Mouse (Mus musculus) hindbrain, embryonic 10.5 days (tissue): ENCODE measurements around the gene Gns. TPM values are rescaled to one million over a fixed set of nuclear protein-coding genes. Genes with fewer than 3 reads are reported as not detected.

Experiments used
- DNase-seq: peaks from one replicate; pipeline ENCODE4 v3.0.0-alpha.2; 2017; ENCODE audit warnings: low spot score
- H3K27ac ChIP-seq: fragments of 300-500 bp; sonication (generic); 2 replicates; pipeline ENCODE4 v1.5.1; 2016; ENCODE audit warnings: mild to moderate bottlenecking, moderate library complexity
- H3K27me3 ChIP-seq: fragments of 300-500 bp; sonication (generic); 2 replicates; pipeline ENCODE4 v1.6.1; 2016; ENCODE audit warnings: mild to moderate bottlenecking; ENCODE audit not compliant: poor library complexity, insufficient read depth, severe bottlenecking
- H3K36me3 ChIP-seq: fragments of 300-500 bp; sonication (generic); 2 replicates; pipeline ENCODE4 v1.6.1; 2016; ENCODE audit warnings: mild to moderate bottlenecking, moderate library complexity
- H3K4me1 ChIP-seq: fragments of 300-500 bp; sonication (generic); replicated peaks from 2 replicates; pipeline ENCODE4 v1.6.1; 2016; ENCODE audit warnings: mild to moderate bottlenecking
- H3K4me3 ChIP-seq: fragments of 300-500 bp; sonication (generic); 2 replicates; pipeline ENCODE4 v1.5.1; 2016; ENCODE audit warnings: mild to moderate bottlenecking, moderate library complexity
- H3K9me3 ChIP-seq: fragments of 300-500 bp; sonication (generic); 2 replicates; pipeline ENCODE4 v1.6.1; 2016; ENCODE audit warnings: mild to moderate bottlenecking, moderate library complexity
- WGBS: fragments of 180-500 bp; shearing (Covaris S2); methylation state at CpG from one replicate; pipeline ENCODE4 v1.1.7; 2016; 5-methylcytosine and 5-hydroxymethylcytosine counted together
- polyA plus RNA-seq: library from polyadenylated mRNA; unstranded; fragments of >200 nt; fragmentation: Nextera tagmentation; extraction: Ambion mirVana; gene quantifications from 2 replicates; pipeline ENCODE4 v1.2.1, GENCODE M21; 2016

The Gns gene
- polyA plus RNA-seq, 1 experiment from 2014 or later: 39.9 TPM

DNA sequence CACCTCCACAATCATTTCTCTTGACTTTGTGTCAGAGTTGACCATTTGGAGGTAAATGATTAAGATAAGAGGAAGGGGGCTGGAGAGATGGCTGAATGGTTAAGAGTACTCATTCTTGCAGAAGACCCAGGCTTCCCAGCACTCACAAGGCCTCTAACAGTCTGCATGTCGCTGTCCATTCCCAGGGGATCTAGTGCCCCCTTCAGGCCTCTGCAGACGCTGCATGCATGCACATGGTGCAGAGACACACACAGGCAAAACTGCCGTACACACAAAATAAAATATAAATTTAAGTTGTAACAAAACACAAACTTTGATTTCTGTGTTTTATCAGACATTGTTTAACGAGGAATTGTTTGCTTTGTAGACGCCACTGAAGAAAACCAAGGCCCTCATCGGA is 5.9 kb downstream of the Gns start:
- Histone ChIP-seq H3K36me3 (peaks cover 73% of the 10 kb centered on the region), H3K27me3 (no peaks in the 10 kb centered on the region)
- WGBS: 90% methylated on average over 6 of the region's 6 CpGs

DNA sequence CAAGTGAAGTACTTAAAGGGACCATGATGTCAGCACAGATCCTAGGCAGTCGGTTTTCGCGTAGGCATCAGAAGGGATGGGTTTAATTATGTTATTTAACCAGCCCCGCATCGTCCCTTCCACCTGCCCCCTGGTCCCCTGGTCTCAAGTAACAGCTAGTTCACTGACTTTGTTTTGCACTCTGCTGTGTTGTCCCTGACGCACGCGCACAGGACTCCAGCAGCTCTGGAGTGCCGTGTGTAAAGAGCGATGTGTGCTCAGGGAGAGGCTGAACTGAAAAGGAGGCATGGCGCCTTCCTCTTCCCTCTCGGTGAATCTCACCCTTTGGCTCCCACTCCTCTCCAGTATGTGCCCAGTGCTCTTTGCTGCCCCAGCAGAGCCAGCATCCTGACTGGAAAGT is 9.1 kb downstream of the Gns start:
- H3K4me3 ChIP-seq: no peak overlapping the region
- WGBS: 81% methylated on average over 12 of the region's 12 CpGs
- H3K27me3 ChIP-seq: no peaks in the 10 kb centered on the region
- H3K4me1 ChIP-seq: 0 out of 2 replicates have a peak, but pooled peaks cover 7% of the 10 kb centered on the region
- H3K9me3 ChIP-seq: 0 out of 2 replicates have a peak, but pooled peaks cover 3% of the 10 kb centered on the region
- DNase-seq: no peak
- H3K27ac ChIP-seq: no peak overlapping the region
- peaks cover 93% of the 10 kb centered on the region for H3K36me3 ChIP-seq

More for the DNA sequence above, 5.9 kb downstream of the Gns start:
- Histone ChIP-seq H3K9me3 (0 out of 2 replicates have a peak, but pooled peaks cover 3% of the 10 kb centered on the region), H3K4me1 (peaks cover 18% of the 10 kb centered on the region), H3K27ac (no peak overlapping the region), H3K4me3 (no peak overlapping the region)
- no peak for DNase-seq

DNA sequence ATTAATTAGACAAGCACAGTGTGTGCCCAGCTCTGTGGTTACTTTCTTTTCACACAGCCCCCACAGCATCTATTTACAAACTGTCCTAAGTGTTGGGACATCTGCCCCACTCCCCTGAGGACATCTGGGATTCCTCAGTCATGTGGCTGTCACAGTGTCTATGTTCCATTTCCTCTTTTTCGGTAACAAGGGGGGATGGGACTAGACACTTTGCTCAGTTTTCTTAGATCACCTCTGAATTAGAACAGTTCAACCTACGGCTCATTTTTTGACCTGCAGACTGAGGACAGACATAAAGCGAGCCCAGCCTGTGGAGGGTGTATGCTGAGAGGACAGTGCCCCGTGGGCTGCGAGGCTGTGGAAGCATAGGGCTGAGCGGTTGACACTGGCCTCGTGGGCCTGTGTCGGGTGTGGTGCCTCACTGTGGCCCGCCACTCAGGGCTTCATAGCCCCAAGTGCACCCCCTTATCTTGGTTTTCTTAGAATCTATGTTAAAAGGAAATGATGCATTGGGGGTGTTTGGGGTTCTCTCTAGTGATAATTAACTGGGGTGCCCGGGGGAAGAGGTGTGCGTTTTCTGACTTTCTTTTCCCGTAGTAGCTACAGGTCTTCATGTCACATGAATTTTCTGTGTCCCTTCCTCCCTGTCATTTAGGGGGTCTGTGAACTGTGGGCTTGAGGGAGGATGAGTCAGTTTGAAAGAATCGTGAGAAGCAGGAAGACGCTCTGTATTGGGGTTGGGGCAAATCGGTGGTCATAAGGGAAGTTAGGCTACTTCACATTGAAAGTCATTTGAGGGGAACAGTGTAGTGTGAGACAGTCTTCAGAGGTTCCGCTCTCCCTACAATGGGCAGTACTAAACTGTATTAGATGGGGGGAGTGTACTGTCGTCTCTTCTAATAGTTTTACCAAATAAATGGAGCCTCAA is 10.1 kb downstream of the Gns start:
- Histone ChIP-seq H3K4me3 (no peak overlapping the region), H3K9me3 (0 out of 2 replicates have a peak, but pooled peaks cover 3% of the 10 kb centered on the region), H3K36me3 (peaks cover 93% of the 10 kb centered on the region), H3K27ac (no peak overlapping the region), H3K4me1 (0 out of 2 replicates have a peak, but pooled peaks cover 7% of the 10 kb centered on the region), H3K27me3 (no peaks in the 10 kb centered on the region)
- WGBS: 92% methylated on average over 17 of the region's 17 CpGs
- no peak for DNase-seq

DNA sequence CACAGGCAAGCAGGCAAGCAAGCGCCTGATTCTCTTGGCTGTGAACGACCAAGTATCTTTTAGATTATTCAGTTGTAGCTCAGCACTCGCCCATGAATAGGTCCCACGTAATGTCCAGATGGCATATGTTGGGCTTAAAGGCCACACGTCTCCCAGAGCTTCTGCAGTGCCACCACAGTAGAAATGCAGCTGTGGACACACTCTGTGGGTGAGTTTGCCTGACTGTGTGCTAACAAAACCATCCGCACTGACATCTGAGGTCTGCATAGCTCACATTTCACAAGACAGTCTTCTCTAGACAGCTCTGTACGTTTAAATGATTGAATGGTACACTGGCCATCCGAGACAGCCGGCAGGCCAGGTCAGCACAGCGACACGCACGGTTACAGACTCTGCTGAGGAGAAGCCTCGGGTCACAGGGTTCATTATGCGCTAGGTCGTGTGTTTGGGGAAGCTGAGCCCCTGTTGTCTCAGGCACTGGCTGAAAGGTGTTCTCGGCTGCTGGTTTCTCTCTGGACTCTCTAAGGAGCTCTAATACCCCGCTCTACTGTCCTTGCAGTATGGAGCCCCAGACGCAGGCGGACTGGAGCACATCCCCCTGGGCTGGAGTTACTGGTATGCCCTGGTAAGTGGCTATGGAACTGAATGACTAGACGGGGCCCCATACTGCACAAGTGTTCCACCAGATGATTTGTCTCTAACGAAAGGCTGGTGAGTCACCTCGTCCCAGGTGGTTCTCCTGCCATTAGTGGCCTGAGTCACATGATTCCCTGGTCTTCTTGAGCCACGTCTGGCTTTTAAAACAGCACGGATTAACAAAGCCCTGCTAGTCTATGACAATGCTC is 11.0 kb downstream of the Gns start:
- H3K4me1 ChIP-seq: 0 out of 2 replicates have a peak, but pooled peaks cover 7% of the 10 kb centered on the region
- no peaks in the 10 kb centered on the region for H3K27me3 ChIP-seq
- peaks cover 93% of the 10 kb centered on the region for H3K36me3 ChIP-seq
- 84% methylated on average over 24 of the region's 24 CpGs for WGBS
- H3K27ac ChIP-seq: no peak overlapping the region
- no peak overlapping the region for H3K4me3 ChIP-seq
- no peaks in the 10 kb centered on the region for H3K9me3 ChIP-seq
- DNase-seq: no peak

DNA sequence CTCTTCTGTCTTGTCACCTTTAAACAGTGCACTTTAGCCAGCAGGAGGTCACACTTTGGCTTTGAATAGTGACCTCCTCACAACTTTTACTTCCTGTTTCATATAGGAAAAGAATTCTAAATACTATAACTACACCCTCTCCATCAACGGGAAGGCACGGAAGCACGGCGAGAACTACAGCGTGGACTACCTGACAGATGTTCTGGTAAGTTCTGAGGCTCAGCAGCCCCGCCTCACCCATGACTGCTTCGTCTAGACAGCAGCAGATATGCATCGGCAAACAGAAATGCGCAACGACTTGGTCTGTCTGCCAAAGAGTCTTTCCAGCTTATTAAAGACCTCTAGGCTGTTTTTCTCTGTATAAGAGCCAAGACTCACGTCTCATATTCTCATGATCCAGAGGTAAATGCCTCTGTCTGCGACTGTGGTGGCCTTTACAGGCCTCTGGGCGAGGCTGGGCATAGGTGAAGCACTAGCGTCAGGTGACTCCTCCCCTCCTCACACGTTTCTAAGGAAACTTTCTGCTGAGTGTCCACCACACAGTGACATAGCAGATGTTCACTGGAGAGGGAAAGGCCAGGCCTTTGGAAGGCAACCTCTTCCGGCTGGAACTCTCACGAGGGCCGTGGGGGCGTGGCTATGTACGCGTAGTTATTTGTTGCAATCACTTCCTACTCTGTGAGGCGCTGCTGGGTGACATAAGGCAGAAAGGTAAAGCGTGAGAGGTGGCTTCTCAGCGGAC is 11.8 kb downstream of the Gns start:
- Histone ChIP-seq H3K9me3 (no peaks in the 10 kb centered on the region), H3K4me1 (0 out of 2 replicates have a peak, but pooled peaks cover 7% of the 10 kb centered on the region), H3K36me3 (peaks cover 93% of the 10 kb centered on the region), H3K27ac (no peak overlapping the region), H3K27me3 (no peaks in the 10 kb centered on the region), H3K4me3 (no peak overlapping the region)
- no peak for DNase-seq
- 92% methylated on average over 24 of the region's 24 CpGs for WGBS

DNA sequence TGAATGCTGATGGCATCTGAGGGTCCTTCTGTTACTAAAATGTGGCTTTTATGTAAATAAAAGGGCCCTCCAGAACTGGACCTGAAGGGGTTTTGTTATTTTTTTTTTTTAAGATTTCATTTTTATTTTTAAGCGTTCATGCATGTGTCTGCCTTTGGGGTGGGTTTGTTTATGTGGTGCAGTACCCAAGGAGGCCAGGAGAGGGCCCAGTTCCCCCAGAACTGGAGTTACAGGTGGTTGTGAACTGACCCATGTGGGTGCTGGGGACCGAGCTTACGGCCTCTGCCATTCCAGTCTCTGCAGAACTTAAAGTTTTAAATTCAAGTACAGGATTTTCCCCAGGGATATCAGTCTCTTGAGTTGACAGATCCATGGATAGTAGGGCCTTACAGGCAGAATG is 14.5 kb downstream of the Gns start:
- Histone ChIP-seq H3K36me3 (peaks cover 99% of the 10 kb centered on the region), H3K27ac (no peak overlapping the region), H3K27me3 (no peaks in the 10 kb centered on the region), H3K4me1 (0 out of 2 replicates have a peak, but pooled peaks cover 4% of the 10 kb centered on the region), H3K9me3 (no peaks in the 10 kb centered on the region), H3K4me3 (no peak overlapping the region)
- DNase-seq: no peak
- 95% methylated on average over 3 of the region's 3 CpGs for WGBS

DNA sequence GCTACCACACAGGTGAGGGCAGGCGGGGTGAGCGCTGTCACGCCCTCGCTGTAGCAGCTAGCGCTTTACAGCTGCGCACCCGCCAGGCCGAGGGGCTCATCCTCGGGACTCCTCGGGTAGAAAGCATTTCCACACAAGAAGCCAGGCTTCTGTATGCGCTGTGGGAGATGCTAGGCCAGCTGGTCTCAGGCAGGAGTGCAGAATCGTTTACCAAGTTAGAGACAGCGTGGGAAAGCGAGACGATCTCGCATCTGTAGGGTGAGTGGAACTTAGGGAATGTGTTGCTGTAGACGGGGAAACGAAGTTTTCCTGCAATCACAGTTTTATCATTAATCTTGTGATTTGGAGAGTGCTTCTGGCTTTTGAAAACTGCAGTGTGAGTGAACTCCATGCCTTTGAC is 16.4 kb downstream of the Gns start:
- 94% methylated on average over 18 of the region's 18 CpGs for WGBS

DNA sequence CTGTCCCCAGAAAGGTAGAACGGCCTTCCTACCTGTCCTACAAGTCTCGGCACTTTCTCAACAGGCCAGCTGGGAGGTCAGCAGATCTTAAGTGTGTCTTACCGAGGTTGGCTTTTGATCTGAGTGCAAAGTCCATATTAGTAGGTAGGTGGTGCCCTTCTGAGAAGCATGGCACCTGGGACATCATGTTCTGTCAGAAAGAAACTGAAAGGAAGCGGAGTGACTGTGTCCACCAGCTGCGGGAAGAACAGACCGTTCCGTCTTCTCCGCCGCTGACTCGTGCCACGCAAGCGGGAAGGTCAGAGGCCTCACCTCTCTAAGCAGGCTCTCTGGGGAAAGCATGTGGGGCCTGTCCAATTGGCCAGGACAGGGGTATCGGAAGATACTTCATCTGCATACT is 19.8 kb downstream of the Gns start:
- DNase-seq: no peak
- Histone ChIP-seq H3K9me3 (no peaks in the 10 kb centered on the region), H3K4me1 (peaks cover 8% of the 10 kb centered on the region; the same call in 1 of the 2 replicates), H3K27ac (no peak overlapping the region), H3K36me3 (peaks cover 97% of the 10 kb centered on the region), H3K4me3 (no peak overlapping the region), H3K27me3 (no peaks in the 10 kb centered on the region)
- 93% methylated on average over 13 of the region's 13 CpGs for WGBS

More for the DNA sequence above, 16.4 kb downstream of the Gns start:
- H3K27ac ChIP-seq: no peak overlapping the region
- no peak for DNase-seq
- H3K36me3 ChIP-seq: peaks cover 100% of the 10 kb centered on the region
- H3K4me3 ChIP-seq: no peak overlapping the region
- H3K9me3 ChIP-seq: no peaks in the 10 kb centered on the region
- no peaks in the 10 kb centered on the region for H3K27me3 ChIP-seq
- H3K4me1 ChIP-seq: 0 out of 2 replicates have a peak, but pooled peaks cover 3% of the 10 kb centered on the region

DNA sequence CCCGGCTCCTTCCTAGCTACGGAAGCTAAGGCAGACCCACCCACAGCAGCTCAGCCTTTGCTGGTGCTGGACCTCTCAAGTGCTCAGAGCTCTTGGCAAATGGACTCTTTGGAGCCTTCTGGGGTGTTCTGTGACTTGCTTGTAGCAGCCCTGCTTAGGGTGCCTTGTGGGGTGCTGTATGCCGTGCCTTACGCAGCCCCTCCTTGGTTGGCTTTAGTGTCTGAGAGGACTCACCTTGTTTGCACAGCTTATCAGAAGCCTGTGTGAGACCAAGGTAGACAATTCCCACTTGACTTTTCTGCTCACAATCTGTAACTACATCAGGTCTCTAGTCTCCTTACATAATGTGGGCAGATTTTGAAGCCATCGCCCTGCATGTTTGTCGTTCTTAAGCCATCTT is 20.8 kb downstream of the Gns start:
- no peak for DNase-seq
- Histone ChIP-seq H3K9me3 (no peaks in the 10 kb centered on the region), H3K27ac (peak overlapping the region; percentile 66; the same call in 1 of the 2 replicates), H3K4me1 (peaks cover 12% of the 10 kb centered on the region; the same call in 1 of the 2 replicates), H3K27me3 (no peaks in the 10 kb centered on the region), H3K4me3 (no peak overlapping the region), H3K36me3 (peaks cover 97% of the 10 kb centered on the region)
- WGBS: 97% methylated on average over 6 of the region's 6 CpGs

DNA sequence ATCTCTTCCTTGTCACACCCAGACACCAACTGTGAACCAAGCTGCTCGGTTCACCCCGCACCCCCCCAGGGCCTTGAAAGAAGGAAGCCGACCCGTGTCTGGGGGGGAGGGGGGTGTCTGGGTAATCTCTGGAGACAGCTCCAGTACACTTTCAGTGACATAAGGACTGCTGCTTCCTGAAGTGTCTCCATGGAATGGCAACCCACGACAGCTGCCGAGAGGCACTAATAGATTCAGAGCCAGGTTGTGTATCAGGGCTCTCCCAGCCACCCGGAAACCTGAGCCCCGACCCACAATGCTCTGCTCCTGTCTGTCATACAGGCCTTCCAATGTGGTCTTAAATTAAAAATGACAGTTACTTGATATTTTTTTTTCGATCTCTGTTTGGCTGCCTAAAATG is 21.5 kb downstream of the Gns start:
- WGBS: 64% methylated on average over 9 of the region's 9 CpGs
- DNase-seq: peak; percentile 42
- Histone ChIP-seq H3K27ac (no peak overlapping the region), H3K27me3 (no peaks in the 10 kb centered on the region), H3K4me3 (no peak overlapping the region), H3K4me1 (peaks cover 12% of the 10 kb centered on the region; the same call in 1 of the 2 replicates), H3K9me3 (no peaks in the 10 kb centered on the region), H3K36me3 (peaks cover 97% of the 10 kb centered on the region)

DNA sequence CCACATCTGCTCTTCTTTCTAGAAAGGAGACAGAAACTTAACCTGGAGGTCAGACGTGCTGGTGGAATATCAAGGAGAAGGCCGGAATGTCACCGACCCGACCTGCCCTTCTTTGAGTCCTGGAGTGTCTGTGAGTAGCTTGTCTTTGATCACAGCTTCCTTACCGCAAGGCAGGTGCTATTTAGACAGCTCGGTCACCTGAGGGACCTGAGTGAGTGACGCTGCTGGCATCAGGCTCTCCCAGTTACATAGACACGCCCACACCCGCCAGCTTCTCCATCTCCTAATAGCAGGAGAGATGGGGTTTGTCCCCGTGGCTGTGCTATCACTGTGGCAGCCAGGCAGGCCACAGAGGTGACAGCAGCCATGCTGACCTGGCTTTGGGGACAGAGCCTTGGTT is 25.7 kb downstream of the Gns start:
- Histone ChIP-seq H3K4me3 (no peak overlapping the region), H3K27ac (no peak overlapping the region), H3K9me3 (no peaks in the 10 kb centered on the region), H3K36me3 (peaks cover 97% of the 10 kb centered on the region), H3K4me1 (peaks cover 12% of the 10 kb centered on the region; the same call in 1 of the 2 replicates), H3K27me3 (no peaks in the 10 kb centered on the region)
- no peak for DNase-seq
- 79% methylated on average over 10 of the region's 10 CpGs for WGBS

DNA sequence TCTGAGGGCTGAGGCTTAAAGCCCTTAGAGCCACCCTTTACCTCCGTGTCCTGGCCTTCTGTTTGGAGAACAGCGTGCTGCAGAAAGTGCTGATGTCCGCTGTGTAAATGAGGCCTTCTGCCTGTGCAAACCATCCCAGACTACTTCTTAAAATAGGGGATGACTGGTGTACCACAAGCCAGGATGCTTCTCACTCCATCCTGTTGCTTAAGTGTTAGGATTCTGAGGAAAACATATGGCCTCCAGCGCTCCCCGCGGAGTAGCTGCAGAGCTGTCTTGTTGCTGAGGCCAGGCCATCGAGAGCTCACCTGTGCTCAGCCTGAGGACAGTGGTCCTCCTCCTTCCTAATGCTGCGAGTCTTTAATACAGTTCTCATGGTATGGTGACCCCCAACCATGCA is 27.0 kb downstream of the Gns start:
- DNase-seq: no peak
- Histone ChIP-seq H3K27ac (no peak overlapping the region), H3K4me3 (no peak overlapping the region), H3K27me3 (no peaks in the 10 kb centered on the region), H3K36me3 (peaks cover 98% of the 10 kb centered on the region), H3K4me1 (peaks cover 6% of the 10 kb centered on the region; the same call in 1 of the 2 replicates), H3K9me3 (no peaks in the 10 kb centered on the region)
- 95% methylated on average over 8 of the region's 8 CpGs for WGBS
